Mouse (Mus musculus) monocyte, adult 59 days (primary cell): ENCODE results near the gene Nckipsd. TPM values are rescaled to one million over a fixed set of nuclear protein-coding genes. Genes with fewer than 3 reads are reported as not detected.

Source experiments
- total RNA-seq, 2 experiments: library from RNA; stranded (reverse); gene quantifications; one replicate each; pipeline ENCODE4 v1.2.4; 2023

Nckipsd gene
- total RNA-seq: 10 to 100 TPM; 17.4 to 19.2 TPM

GRCm38 (mm10) chr9:108808163-108808665, at the start of gene Nckipsd:
TSS of gene Nckipsd (plus strand) at chr9:108808368.

DNA sequence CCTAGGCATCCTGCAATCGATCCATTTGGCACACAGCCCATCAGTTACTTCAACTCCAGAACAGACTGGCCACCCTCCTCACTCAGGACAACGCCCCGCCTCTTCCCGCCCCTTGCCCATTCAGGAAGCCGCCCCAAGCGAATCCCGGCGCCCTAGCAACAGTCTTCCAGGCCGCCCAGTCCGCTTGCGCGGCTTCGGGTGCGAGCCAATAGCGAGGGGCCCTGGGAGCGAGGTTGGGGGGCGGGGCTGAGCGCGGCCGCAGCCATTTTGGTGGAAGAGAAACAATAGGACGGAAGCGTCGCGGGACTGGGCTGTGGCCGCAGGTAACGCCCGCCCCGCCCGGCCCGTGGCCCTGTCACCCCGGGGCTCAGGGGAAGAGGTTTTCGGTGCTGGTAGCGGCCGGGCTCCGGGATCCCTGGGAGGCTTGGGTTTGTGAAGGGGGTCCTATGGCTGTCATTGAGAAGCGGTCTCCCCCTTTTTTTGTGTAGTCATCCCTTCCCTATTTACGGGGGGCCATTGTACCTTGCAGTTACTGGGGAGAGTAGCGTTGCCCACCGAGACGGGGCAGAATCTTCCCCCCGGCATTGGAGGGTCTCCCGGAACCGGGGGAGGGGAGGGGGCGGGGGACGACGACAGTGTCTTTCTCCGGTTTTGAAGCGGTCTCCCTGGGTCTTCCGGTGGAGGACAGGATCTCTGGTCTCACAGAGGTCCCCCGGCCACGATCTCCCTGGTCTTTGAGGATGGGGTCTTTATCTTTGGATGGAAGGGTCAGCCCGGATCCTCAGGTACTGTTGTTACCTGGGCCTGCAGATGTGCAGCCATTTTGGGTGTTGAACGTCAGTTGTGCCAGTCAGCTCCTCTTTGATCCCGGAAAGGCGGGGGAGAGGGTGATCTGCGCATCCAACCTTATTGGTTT, 24.4 kb upstream of the Nckipsd start, which contains the start of gene Ip6k2:
Gene Ip6k2 (plus strand): TSS at position 249 of the 916 bp plus-strand sequence.

GRCm38 (mm10) chr9:108825820-108826699, 17.9 kb downstream of the Nckipsd start, which contains the start of gene Celsr3:
TSS of gene Celsr3 (plus strand) at chr9:108826320.

DNA sequence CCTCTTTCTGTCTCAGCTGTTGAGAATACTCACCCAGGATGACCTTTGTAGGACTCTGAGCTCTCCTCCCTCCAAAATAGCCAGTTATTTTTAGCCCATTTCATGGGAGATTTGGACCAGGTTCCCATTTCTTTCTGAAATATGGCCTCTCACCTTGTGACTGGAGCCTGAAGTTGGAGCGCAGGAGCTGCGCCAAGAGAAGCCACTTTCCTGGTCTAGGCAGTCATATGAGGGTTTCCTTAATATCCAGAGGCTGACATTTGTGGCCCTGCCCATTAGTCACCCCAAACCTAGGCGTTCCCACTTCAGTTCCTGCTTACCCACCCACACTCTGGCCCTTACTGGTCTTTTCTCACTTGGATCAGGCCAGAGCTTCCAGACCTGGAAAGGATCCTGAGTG, 44.8 kb downstream of the Nckipsd start, which contains the start of gene Slc26a6:
Gene Slc26a6 (plus strand): TSS at position 308 of the 400 bp plus-strand sequence.

Other genes starting within 250 kb of the Nckipsd start
- 10 to 100 TPM; 93.4 to 98.0 TPM for gene Impdh2, start 248.1 kb upstream of the Nckipsd start, total RNA-seq
- 10 to 100 TPM; 26.0 to 30.1 TPM for gene Ndufaf3, start 240.9 kb upstream of the Nckipsd start, total RNA-seq
- 10 to 100 TPM; 33.7 to 38.3 TPM for gene Dalrd3, start 238.5 kb upstream of the Nckipsd start, total RNA-seq
- 1 to 10 TPM; 3.8 to 4.3 TPM for gene Wdr6, start 229.6 kb upstream of the Nckipsd start, total RNA-seq
- gene P4htm, start 210.7 kb upstream of the Nckipsd start, total RNA-seq: under 1 TPM in 1 of 2 experiments, not detected in 1; 0.67 TPM
- 100 to 1,000 TPM; 119 to 166 TPM for gene Arih2, start 159.0 kb upstream of the Nckipsd start, total RNA-seq
- 10 to 100 TPM; 28.1 to 30.7 TPM for gene Slc25a20, start 146.3 kb upstream of the Nckipsd start, total RNA-seq
- gene Prkar2a, start 119.1 kb upstream of the Nckipsd start, total RNA-seq: 10 to 100 TPM; 21.8 to 27.1 TPM
- gene Ip6k2, start 24.6 kb upstream of the Nckipsd start, total RNA-seq: 10 to 100 TPM; 28.4 to 30.1 TPM
- 10 to 100 TPM; 23.3 to 26.8 TPM for gene Celsr3, start 18.0 kb downstream of the Nckipsd start, total RNA-seq
- gene Slc26a6, start 44.9 kb downstream of the Nckipsd start, total RNA-seq: 10 to 100 TPM; 34.8 to 35.7 TPM
- 1 to 10 TPM in 1 of 2 experiments, not detected in 1; 1.6 TPM for gene Tmem89, start 106.3 kb downstream of the Nckipsd start, total RNA-seq
- gene Uqcrc1, start 128.3 kb downstream of the Nckipsd start, total RNA-seq: 100 to 1,000 TPM; 166 to 170 TPM
- gene Col7a1, start 145.2 kb downstream of the Nckipsd start, total RNA-seq: 1 to 10 TPM; 3.3 to 8.5 TPM
- not detected for gene Ucn2, start 177.6 kb downstream of the Nckipsd start, total RNA-seq
- 10 to 100 TPM; 84.2 to 95.0 TPM for gene Pfkfb4, start 183.4 kb downstream of the Nckipsd start, total RNA-seq
- 100 to 1,000 TPM; 568 to 696 TPM for gene Shisa5, start 230.2 kb downstream of the Nckipsd start, total RNA-seq